ENCODE assay signal across 22 mouse cellular contexts in genomic region chr9:88344424-88344823, GRCm38 (mm10). TPM values are rescaled to one million over a fixed set of nuclear protein-coding genes. Genes with fewer than 3 reads are reported as not detected.
A peak's percentile ranks its signal among the peaks of the same experiment; 100 is the strongest.
DNase-seq lines count a peak whose midpoint lies in the region; ATAC-seq and TF ChIP-seq lines count a peak whose summit lies in the region.
"Had no signal": no experiment of that assay in that cellular context is flagged by ENCODE, and none has a peak within 500 bp of the region (broad histone marks: within the 10 kb centered on the region; RNA-seq: fewer than 3 reads in every experiment).

No protein-coding gene starts in this region.

- H3K79me2 ChIP-seq in liver, adult 2 months (ENCODE audit: control insufficient read depth, insufficient read depth, low read length) = no peaks in the 10 kb centered on the region

- no peak for TF ChIP-seq CTCF in liver, adult 2 months (IDR thresholded peaks at IDR 0.05; ENCODE audit: low read depth, low read length)
- TF ChIP-seq CTCF in liver, postnatal 0 days (IDR thresholded peaks at IDR 0.05; ENCODE audit: low read depth) = no peak
- no peak for TF ChIP-seq CTCF in stomach, postnatal 0 days (IDR thresholded peaks at IDR 0.05; ENCODE audit: low read depth)

- WGBS in liver, adult 2 months = 25% methylated on average over 2 of the region's 2 CpGs
- 65% methylated on average over 2 of the region's 2 CpGs for WGBS in liver, embryonic 12.5 days (ENCODE audit: insufficient replicate concordance)
- 59% methylated on average over 2 of the region's 2 CpGs for WGBS in liver, postnatal 0 days (ENCODE audit: insufficient replicate concordance)
- 67% methylated on average over 2 of the region's 2 CpGs for WGBS in stomach, postnatal 0 days

- no peak overlapping the region for H3K9ac ChIP-seq in liver, adult 2 months (ENCODE audit: low read depth, low read length)
- no peak overlapping the region for H3K9ac ChIP-seq in liver, embryonic 12.5 days
- H3K9ac ChIP-seq in liver, postnatal 0 days (replicated peaks) = no peak overlapping the region
- no peak overlapping the region for H3K9ac ChIP-seq in stomach, postnatal 0 days (ENCODE audit: low read length)
- H3K9ac ChIP-seq: embryonic facial prominence, embryonic 13.5 days; embryonic facial prominence, embryonic 15.5 days; forebrain, embryonic 12.5 days had no signal

- peaks cover 2% of the 10 kb centered on the region; the same call in 1 of the 2 replicates for H3K4me1 ChIP-seq in liver, adult 2 months (ENCODE audit: control insufficient read depth, insufficient read depth, low read length)
- no peaks in the 10 kb centered on the region for H3K4me1 ChIP-seq in liver, embryonic 12.5 days
- peaks cover 14% of the 10 kb centered on the region; the same call in 1 of the 2 replicates for H3K4me1 ChIP-seq in liver, postnatal 0 days (ENCODE audit: insufficient read depth)
- H3K4me1 ChIP-seq in stomach, postnatal 0 days (replicated peaks; ENCODE audit: control insufficient read depth, insufficient read depth) = no peaks in the 10 kb centered on the region
- H3K4me1 ChIP-seq: embryonic facial prominence, embryonic 13.5 days; embryonic facial prominence, embryonic 15.5 days; forebrain, embryonic 10.5 days; forebrain, embryonic 12.5 days had no signal

- no peak overlapping the region for H3K27ac ChIP-seq in liver, adult 2 months (replicated peaks; ENCODE audit: insufficient read depth, low read depth, low read length)
- no peak overlapping the region for H3K27ac ChIP-seq in liver, embryonic 12.5 days
- H3K27ac ChIP-seq in liver, postnatal 0 days (ENCODE audit: low read depth) = no peak overlapping the region
- no peak overlapping the region for H3K27ac ChIP-seq in stomach, postnatal 0 days (replicated peaks)
- H3K27ac ChIP-seq: embryonic facial prominence, embryonic 13.5 days; embryonic facial prominence, embryonic 15.5 days; forebrain, embryonic 10.5 days; forebrain, embryonic 12.5 days had no signal

- no peak overlapping the region for H3K4me2 ChIP-seq in liver, embryonic 12.5 days
- H3K4me2 ChIP-seq in liver, postnatal 0 days (ENCODE audit: low read depth, low read length) = no peak overlapping the region
- no peak overlapping the region for H3K4me2 ChIP-seq in stomach, postnatal 0 days (replicated peaks; ENCODE audit: low read depth)
- H3K4me2 ChIP-seq: embryonic facial prominence, embryonic 13.5 days; embryonic facial prominence, embryonic 15.5 days; forebrain, embryonic 12.5 days had no signal

- H3K27me3 ChIP-seq in liver, adult 2 months (ENCODE audit: control insufficient read depth, insufficient read depth, low read length) = peaks cover 3% of the 10 kb centered on the region
- no peaks in the 10 kb centered on the region for H3K27me3 ChIP-seq in liver, embryonic 12.5 days (replicated peaks)
- H3K27me3 ChIP-seq in liver, postnatal 0 days (ENCODE audit: insufficient read depth, low read length) = no peaks in the 10 kb centered on the region
- no peaks in the 10 kb centered on the region for H3K27me3 ChIP-seq in stomach, postnatal 0 days (ENCODE audit: control insufficient read depth, insufficient read depth, low read length)
- H3K27me3 ChIP-seq: embryonic facial prominence, embryonic 13.5 days; embryonic facial prominence, embryonic 15.5 days; forebrain, embryonic 12.5 days had no signal

- DNase-seq in liver, adult 2 months (ENCODE audit: extremely low read depth, low read depth, low spot score) = peak; percentile 86
- DNase-seq in liver, postnatal 0 days = no peak
- DNase-seq in stomach, postnatal 0 days (ENCODE audit: low spot score) = no peak
- DNase-seq in gastrocnemius, postnatal 10 days = no peak
- DNase-seq: adrenal gland, adult 2 months; adrenal gland, postnatal 10 days; adrenal gland, postnatal 25 days; cerebellum, adult 11 months; cerebellum, adult 18-20 months; cerebellum, adult 8-10 months; cerebellum, adult 9-11 months; cerebellum, postnatal 14 days; cerebellum, postnatal 36 days; embryo, embryonic 11 days had no signal

- no peaks in the 10 kb centered on the region for H3K9me3 ChIP-seq in liver, embryonic 12.5 days (replicated peaks)
- H3K9me3 ChIP-seq in liver, postnatal 0 days (ENCODE audit: low read length) = peaks cover 3% of the 10 kb centered on the region; the same call in 1 of the 2 replicates
- no peaks in the 10 kb centered on the region for H3K9me3 ChIP-seq in stomach, postnatal 0 days (ENCODE audit: control insufficient read depth, low read length)
- H3K9me3 ChIP-seq: embryonic facial prominence, embryonic 13.5 days; embryonic facial prominence, embryonic 15.5 days; forebrain, embryonic 10.5 days; forebrain, embryonic 12.5 days had no signal

- no peak overlapping the region for H3K4me3 ChIP-seq in liver, adult 2 months (ENCODE audit: insufficient read depth, low read depth, low read length)
- no peak overlapping the region for H3K4me3 ChIP-seq in liver, embryonic 12.5 days
- no peak overlapping the region for H3K4me3 ChIP-seq in liver, postnatal 0 days (ENCODE audit: low read depth, low read length)
- no peak overlapping the region for H3K4me3 ChIP-seq in stomach, postnatal 0 days (ENCODE audit: low read depth, low read length)
- H3K4me3 ChIP-seq: embryonic facial prominence, embryonic 13.5 days; embryonic facial prominence, embryonic 15.5 days; erythroblast, embryonic 14.5 days; forebrain, embryonic 10.5 days; forebrain, embryonic 12.5 days had no signal

- no peak for TF ChIP-seq POLR2A in liver, adult 2 months (IDR thresholded peaks at IDR 0.05; ENCODE audit: extremely low read depth, insufficient read depth, low read length)

- no peak for ATAC-seq in liver, embryonic 12.5 days
- peak; percentile 91 for ATAC-seq in liver, postnatal 0 days
- peak; percentile 68; the same call in 1 of the 2 replicates for ATAC-seq in stomach, postnatal 0 days (ENCODE audit: low FRiP score, low TSS enrichment)
- ATAC-seq: forebrain, embryonic 14.5 days; forebrain, embryonic 16.5 days had no signal

- TF ChIP-seq EP300 in liver, postnatal 0 days (IDR thresholded peaks at IDR 0.05; ENCODE audit: low read depth) = peak; percentile 11; the same call in 1 of the 2 replicates
- no peak for TF ChIP-seq EP300 in stomach, postnatal 0 days (optimal IDR thresholded peaks at IDR 0.05)

- H3K36me3 ChIP-seq in liver, adult 2 months (ENCODE audit: control insufficient read depth, insufficient read depth, low read length) = no peaks in the 10 kb centered on the region
- no peaks in the 10 kb centered on the region for H3K36me3 ChIP-seq in liver, embryonic 12.5 days
- no peaks in the 10 kb centered on the region for H3K36me3 ChIP-seq in liver, postnatal 0 days (replicated peaks; ENCODE audit: insufficient read depth, low read length)
- H3K36me3 ChIP-seq in stomach, postnatal 0 days (ENCODE audit: control insufficient read depth, insufficient read depth, low read length) = no peaks in the 10 kb centered on the region
- H3K36me3 ChIP-seq: embryonic facial prominence, embryonic 13.5 days; embryonic facial prominence, embryonic 15.5 days; forebrain, embryonic 10.5 days; forebrain, embryonic 12.5 days had no signal

RNA-seq across cellular contexts. Expression of gene Nt5e, which starts 17.4 kb away (rescaled TPM):
- total RNA-seq in liver, adult 2 months (2014; rRNA removed) = 41.8 and 42.0 TPM in 2 replicates
- 24.1 and 25.1 TPM in 2 replicates for polyA plus RNA-seq in liver, adult 2 months (2012; rRNA removed)
- polyA plus RNA-seq in liver, embryonic 12.5 days (2016; fragmentation: Nextera tagmentation; extraction: Ambion mirVana) = 6.3 and 6.7 TPM in 2 replicates
- polyA plus RNA-seq in liver, postnatal 0 days (2015; fragmentation: Nextera tagmentation; extraction: Ambion mirVana) = 17.3 and 18.9 TPM in 2 replicates
- polyA plus RNA-seq in stomach, postnatal 0 days (2015; fragmentation: Nextera tagmentation; extraction: Ambion mirVana) = 52.7 and 55.9 TPM in 2 replicates
- total RNA-seq in gastrocnemius, postnatal 10 days (2021) = 1 to 10 TPM; 7.2 to 8.4 TPM
- polyA plus RNA-seq: erythroblast, embryonic 14.5 days had no signal
